Mouse (Mus musculus): ENCODE measurements around the gene Foxc2. TPM values are rescaled to one million over a fixed set of nuclear protein-coding genes. Genes with fewer than 3 reads are reported as not detected.
A peak's percentile ranks its signal among the peaks of the same experiment; 100 is the strongest.

Foxc2 gene
- polyA plus RNA-seq, 1 experiment from 2014 or later, result 7.0 TPM

DNA sequence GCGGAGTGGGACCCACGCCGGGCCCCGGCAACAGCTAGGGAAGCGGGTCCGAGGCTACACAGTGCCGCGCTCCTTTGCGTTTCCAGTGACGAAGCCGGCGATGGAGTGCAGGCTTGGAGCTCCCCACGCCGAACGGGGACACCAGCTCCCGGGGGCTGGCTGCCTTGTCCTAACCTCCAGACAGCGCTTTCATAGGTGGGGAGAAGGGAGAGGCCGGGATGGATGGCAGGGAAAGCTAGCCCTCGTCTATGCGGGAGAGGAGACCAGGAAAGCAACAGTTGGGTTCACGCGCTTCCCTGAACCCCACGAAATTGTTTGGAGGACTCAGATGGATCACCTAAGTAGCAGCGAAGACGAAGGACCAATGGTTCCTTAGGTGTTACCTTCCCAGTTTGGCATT is 835 bp upstream of the Foxc2 start:
- Histone ChIP-seq H3K4me2 (no peak overlapping the region), H3K36me3 (ENCODE audit: control insufficient read depth, insufficient read depth, low read length) (no peaks in the 10 kb centered on the region), H3K4me1 (ENCODE audit: control insufficient read depth, insufficient read depth, low read length) (peaks cover 14% of the 10 kb centered on the region), H3K27me3 (ENCODE audit: control insufficient read depth, insufficient read depth, low read length) (peaks cover 74% of the 10 kb centered on the region), H3K9ac (ENCODE audit: low read length) (no peak overlapping the region), H3K9me3 (ENCODE audit: control insufficient read depth, low read length) (no peaks in the 10 kb centered on the region; the same call in 1 of the 2 replicates), H3K27ac (ENCODE audit: low read depth, low read length) (no peak overlapping the region), H3K4me3 (ENCODE audit: low read depth, low read length) (no peak overlapping the region)
- under 1% methylated on average over 25 of the region's 25 CpGs for WGBS
- DNase-seq (ENCODE audit: low spot score, missing footprints) (peak; percentile 95), ATAC-seq (ENCODE audit: low FRiP score) (no peak)

DNA sequence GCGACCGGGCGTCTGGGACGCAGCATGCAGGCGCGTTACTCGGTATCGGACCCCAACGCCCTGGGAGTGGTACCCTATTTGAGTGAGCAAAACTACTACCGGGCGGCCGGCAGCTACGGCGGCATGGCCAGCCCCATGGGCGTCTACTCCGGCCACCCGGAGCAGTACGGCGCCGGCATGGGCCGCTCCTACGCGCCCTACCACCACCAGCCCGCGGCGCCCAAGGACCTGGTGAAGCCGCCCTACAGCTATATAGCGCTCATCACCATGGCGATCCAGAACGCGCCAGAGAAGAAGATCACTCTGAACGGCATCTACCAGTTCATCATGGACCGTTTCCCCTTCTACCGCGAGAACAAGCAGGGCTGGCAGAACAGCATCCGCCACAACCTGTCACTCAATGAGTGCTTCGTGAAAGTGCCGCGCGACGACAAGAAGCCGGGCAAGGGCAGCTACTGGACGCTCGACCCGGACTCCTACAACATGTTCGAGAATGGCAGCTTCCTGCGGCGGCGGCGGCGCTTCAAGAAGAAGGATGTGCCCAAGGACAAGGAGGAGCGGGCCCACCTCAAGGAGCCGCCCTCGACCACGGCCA is 717 bp downstream of the Foxc2 start:
- Histone ChIP-seq H3K4me1 (ENCODE audit: control insufficient read depth, insufficient read depth, low read length) (peaks cover 14% of the 10 kb centered on the region), H3K9ac (ENCODE audit: low read length) (0 out of 2 replicates have a peak overlapping the region, but pooled peaks have one; percentile 16), H3K36me3 (ENCODE audit: control insufficient read depth, insufficient read depth, low read length) (no peaks in the 10 kb centered on the region), H3K4me3 (ENCODE audit: low read depth, low read length) (peak overlapping the region; percentile 37), H3K9me3 (ENCODE audit: control insufficient read depth, low read length) (no peaks in the 10 kb centered on the region; the same call in 1 of the 2 replicates), H3K27ac (ENCODE audit: low read depth, low read length) (no peak overlapping the region), H3K27me3 (ENCODE audit: control insufficient read depth, insufficient read depth, low read length) (peaks cover 89% of the 10 kb centered on the region), H3K4me2 (peak overlapping the region; percentile 73)
- 2% methylated on average over 55 of the region's 55 CpGs for WGBS
- peak; percentile 94 for DNase-seq (ENCODE audit: low spot score, missing footprints)
- no peak for ATAC-seq (ENCODE audit: low FRiP score)

DNA sequence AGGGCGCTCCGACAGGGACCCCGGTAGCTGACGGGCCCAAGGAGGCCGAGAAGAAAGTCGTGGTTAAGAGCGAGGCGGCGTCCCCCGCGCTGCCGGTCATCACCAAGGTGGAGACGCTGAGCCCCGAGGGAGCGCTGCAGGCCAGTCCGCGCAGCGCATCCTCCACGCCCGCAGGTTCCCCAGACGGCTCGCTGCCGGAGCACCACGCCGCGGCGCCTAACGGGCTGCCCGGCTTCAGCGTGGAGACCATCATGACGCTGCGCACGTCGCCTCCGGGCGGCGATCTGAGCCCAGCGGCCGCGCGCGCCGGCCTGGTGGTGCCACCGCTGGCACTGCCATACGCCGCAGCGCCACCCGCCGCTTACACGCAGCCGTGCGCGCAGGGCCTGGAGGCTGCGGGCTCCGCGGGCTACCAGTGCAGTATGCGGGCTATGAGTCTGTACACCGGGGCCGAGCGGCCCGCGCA is 1.2 kb downstream of the Foxc2 start:
- Histone ChIP-seq H3K9me3 (ENCODE audit: control insufficient read depth, low read length) (no peaks in the 10 kb centered on the region; the same call in 1 of the 2 replicates), H3K36me3 (ENCODE audit: control insufficient read depth, insufficient read depth, low read length) (no peaks in the 10 kb centered on the region), H3K4me2 (peak overlapping the region; percentile 9; the same call in 1 of the 2 replicates), H3K27ac (ENCODE audit: low read depth, low read length) (no peak overlapping the region), H3K4me1 (ENCODE audit: control insufficient read depth, insufficient read depth, low read length) (peaks cover 14% of the 10 kb centered on the region), H3K27me3 (ENCODE audit: control insufficient read depth, insufficient read depth, low read length) (peaks cover 92% of the 10 kb centered on the region), H3K4me3 (ENCODE audit: low read depth, low read length) (peak overlapping the region; percentile 37), H3K9ac (ENCODE audit: low read length) (no peak overlapping the region)
- WGBS, result under 1% methylated on average over 56 of the region's 62 CpGs
- DNase-seq (ENCODE audit: low spot score, missing footprints), result peak; percentile 94
- no peak for ATAC-seq (ENCODE audit: low FRiP score)

DNA sequence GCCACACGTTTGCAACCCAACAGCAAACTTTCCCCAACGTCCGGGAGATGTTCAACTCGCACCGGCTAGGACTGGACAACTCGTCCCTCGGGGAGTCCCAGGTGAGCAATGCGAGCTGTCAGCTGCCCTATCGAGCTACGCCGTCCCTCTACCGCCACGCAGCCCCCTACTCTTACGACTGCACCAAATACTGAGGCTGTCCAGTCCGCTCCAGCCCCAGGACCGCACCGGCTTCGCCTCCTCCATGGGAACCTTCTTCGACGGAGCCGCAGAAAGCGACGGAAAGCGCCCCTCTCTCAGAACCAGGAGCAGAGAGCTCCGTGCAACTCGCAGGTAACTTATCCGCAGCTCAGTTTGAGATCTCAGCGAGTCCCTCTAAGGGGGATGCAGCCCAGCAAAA is 1.9 kb downstream of the Foxc2 start:
- Histone ChIP-seq H3K27ac (ENCODE audit: low read depth, low read length) (no peak overlapping the region), H3K4me1 (ENCODE audit: control insufficient read depth, insufficient read depth, low read length) (peaks cover 14% of the 10 kb centered on the region), H3K4me3 (ENCODE audit: low read depth, low read length) (peak overlapping the region; percentile 37), H3K9ac (ENCODE audit: low read length) (no peak overlapping the region), H3K9me3 (ENCODE audit: control insufficient read depth, low read length) (no peaks in the 10 kb centered on the region; the same call in 1 of the 2 replicates), H3K27me3 (ENCODE audit: control insufficient read depth, insufficient read depth, low read length) (peaks cover 96% of the 10 kb centered on the region), H3K36me3 (ENCODE audit: control insufficient read depth, insufficient read depth, low read length) (no peaks in the 10 kb centered on the region), H3K4me2 (no peak overlapping the region)
- ATAC-seq (ENCODE audit: low FRiP score), result no peak
- under 1% methylated on average over 27 of the region's 28 CpGs for WGBS
- DNase-seq (ENCODE audit: low spot score, missing footprints), result peak; percentile 96

DNA sequence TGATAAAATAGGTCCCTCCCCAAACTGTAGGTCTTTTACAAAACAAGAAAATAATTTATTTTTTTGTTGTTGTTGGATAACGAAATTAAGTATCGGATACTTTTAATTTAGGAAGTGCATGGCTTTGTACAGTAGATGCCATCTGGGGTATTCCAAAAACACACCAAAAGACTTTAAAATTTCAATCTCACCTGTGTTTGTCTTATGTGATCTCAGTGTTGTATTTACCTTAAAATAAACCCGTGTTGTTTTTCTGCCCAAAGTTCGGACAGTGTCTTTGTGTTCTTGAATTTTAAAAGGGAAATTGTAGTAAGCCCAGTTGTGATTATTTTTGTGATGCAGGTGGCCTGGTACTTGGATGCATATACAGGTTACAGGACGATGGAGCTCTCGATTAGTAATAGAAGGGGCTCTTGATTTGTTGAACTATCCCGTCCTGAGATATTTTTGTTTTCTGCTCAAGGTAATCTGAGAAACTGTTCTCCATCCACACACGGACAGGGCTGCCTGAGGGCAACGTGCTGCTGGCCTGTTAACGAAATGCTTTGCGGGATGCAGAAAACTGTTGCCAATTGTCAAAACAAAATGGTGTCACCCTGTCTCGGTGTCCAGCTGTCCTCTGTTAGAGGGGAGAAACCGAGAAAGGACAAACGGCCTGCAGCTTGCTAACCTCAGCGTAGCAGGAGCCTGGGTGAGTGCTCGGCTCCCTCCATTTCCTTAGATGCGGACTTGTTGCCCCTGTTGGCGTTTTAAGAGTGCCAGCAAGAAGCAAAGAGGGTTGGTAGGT is 2.9 kb downstream of the Foxc2 start:
- 1% methylated on average over 18 of the region's 18 CpGs for WGBS
- Histone ChIP-seq H3K9ac (ENCODE audit: low read length) (no peak overlapping the region), H3K9me3 (ENCODE audit: control insufficient read depth, low read length) (no peaks in the 10 kb centered on the region; the same call in 1 of the 2 replicates), H3K36me3 (ENCODE audit: control insufficient read depth, insufficient read depth, low read length) (no peaks in the 10 kb centered on the region), H3K4me2 (no peak overlapping the region), H3K27ac (ENCODE audit: low read depth, low read length) (no peak overlapping the region), H3K27me3 (ENCODE audit: control insufficient read depth, insufficient read depth, low read length) (peaks cover 99% of the 10 kb centered on the region), H3K4me3 (ENCODE audit: low read depth, low read length) (peak overlapping the region; percentile 37; the same call in 1 of the 2 replicates), H3K4me1 (ENCODE audit: control insufficient read depth, insufficient read depth, low read length) (peaks cover 12% of the 10 kb centered on the region)
- DNase-seq (ENCODE audit: low spot score, missing footprints) (peak; percentile 94), ATAC-seq (ENCODE audit: low FRiP score) (no peak)

DNA sequence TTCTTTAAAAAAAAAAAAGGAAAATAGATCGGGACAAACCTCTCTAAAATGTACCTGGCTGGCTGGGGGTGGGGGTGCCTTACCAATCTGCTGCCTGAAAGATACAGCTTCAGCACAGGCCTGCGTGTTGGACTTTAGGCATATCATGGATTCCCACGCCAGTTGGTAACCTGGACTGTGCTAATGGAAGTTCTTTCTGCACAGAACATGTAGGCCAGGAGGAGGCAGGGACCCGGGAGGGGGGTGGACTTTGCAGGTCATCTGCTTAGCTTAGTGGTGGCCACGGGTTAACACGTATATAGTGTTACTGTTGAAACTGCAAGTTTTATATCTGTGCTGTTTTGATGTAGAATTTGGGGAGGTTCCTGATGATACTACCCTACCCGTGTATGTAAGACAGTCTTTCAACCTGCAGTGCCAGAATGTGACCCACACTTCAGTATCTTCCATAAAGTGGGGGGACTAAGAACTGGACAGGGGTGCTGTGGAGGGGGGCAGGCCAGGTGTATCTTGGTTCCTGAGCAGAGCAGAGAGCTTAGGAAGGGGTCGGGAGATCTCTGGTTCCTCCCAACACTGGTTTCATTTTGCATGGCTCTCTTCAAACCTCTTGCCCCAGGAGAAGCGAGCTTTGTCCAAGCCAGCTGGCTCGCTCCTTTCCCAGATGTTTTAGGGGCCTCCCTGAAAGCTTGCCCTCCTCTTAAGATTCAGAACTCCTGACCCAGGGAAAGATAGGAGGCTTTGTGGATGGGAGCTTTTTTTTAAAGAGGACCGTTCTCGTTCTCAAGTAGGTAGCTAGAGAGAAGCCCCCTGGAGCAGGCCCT is 3.9 kb downstream of the Foxc2 start:
- no peak overlapping the region for H3K27ac ChIP-seq (ENCODE audit: low read depth, low read length)
- 3% methylated on average over 12 of the region's 12 CpGs for WGBS
- H3K4me2 ChIP-seq, result no peak overlapping the region
- no peak for ATAC-seq (ENCODE audit: low FRiP score)
- no peaks in the 10 kb centered on the region for H3K36me3 ChIP-seq (ENCODE audit: control insufficient read depth, insufficient read depth, low read length)
- H3K4me1 ChIP-seq (ENCODE audit: control insufficient read depth, insufficient read depth, low read length), result peaks cover 12% of the 10 kb centered on the region
- H3K9me3 ChIP-seq (ENCODE audit: control insufficient read depth, low read length), result peaks cover 3% of the 10 kb centered on the region
- no peak overlapping the region for H3K4me3 ChIP-seq (ENCODE audit: low read depth, low read length)
- H3K9ac ChIP-seq (ENCODE audit: low read length), result no peak overlapping the region
- peaks cover 98% of the 10 kb centered on the region for H3K27me3 ChIP-seq (ENCODE audit: control insufficient read depth, insufficient read depth, low read length)
- DNase-seq (ENCODE audit: low spot score, missing footprints), result peak; percentile 92

DNA sequence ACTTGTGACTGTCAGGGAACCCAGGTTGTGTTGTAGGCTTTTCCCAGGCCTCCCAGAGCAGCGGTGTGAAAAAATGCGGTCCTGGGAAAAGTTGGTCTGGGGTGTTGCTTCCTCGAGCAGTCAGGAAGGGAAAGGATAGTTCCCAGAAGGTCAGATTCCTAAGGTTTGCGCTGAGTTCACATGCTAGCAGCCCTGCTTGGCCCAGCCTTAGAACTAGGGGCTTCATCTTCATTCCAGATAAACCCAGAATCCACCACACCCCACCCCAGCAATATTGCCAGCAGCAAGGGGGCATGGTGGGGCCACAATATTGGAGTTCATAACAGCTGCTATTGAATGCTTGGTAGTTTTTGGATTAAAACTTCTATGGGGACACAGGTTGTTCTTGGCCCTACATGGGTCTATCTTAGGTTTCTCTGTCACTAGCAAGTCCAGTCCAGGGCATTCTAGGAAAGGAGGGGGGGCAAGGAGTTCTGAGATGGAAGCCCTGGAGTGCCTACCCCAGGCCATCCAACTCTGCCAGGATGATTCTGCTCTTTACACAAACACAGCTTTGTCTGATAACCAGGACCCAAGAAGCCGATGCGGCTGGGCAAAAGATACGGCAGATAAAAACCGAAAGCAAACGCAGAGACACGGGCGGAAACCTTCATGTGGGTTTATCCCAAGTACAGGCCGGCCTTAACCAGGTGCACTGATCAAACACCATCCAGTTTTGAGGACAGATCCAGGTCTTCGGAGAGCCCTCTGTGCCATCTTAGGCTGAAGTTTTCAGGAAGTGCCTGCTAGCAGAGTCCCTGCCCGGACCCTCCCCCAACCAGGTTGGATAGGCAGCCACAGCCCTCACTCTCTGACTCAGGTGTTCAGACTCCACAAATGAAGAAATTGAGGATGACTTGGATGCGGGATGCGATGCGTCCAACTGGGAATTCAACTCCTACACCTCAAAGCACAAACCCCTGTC is 4.8 kb downstream of the Foxc2 start:
- ATAC-seq (ENCODE audit: low FRiP score), result no peak
- Histone ChIP-seq H3K4me2 (no peak overlapping the region), H3K36me3 (ENCODE audit: control insufficient read depth, insufficient read depth, low read length) (no peaks in the 10 kb centered on the region), H3K4me1 (ENCODE audit: control insufficient read depth, insufficient read depth, low read length) (peaks cover 12% of the 10 kb centered on the region), H3K27ac (ENCODE audit: low read depth, low read length) (no peak overlapping the region), H3K9me3 (ENCODE audit: control insufficient read depth, low read length) (peaks cover 3% of the 10 kb centered on the region), H3K9ac (ENCODE audit: low read length) (no peak overlapping the region), H3K4me3 (ENCODE audit: low read depth, low read length) (no peak overlapping the region), H3K27me3 (ENCODE audit: control insufficient read depth, insufficient read depth, low read length) (peaks cover 98% of the 10 kb centered on the region)
- 6% methylated on average over 17 of the region's 17 CpGs for WGBS
- DNase-seq (ENCODE audit: low spot score, missing footprints), result peak; percentile 88

DNA sequence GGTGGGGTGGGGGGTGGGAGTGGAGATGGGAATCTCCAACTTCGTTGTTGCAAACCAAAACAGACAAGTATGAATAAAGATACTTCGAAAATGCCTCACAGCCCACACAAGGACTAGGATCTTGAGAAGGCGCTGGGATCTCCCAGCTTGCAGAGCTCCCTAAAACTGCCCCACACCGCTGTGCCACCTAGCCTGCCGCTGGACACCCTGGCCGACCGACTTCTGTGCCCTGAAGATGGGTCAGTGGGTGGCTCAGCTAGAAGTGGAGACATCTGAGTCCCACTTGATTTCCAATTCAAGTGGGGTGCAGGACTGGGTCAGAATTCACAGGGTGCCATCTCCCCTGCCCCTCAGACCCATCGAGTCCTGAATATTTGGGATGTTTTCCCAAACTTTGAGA is 5.7 kb downstream of the Foxc2 start:
- DNase-seq (ENCODE audit: low spot score, missing footprints) (peak; percentile 85), ATAC-seq (ENCODE audit: low FRiP score) (no peak)
- 7% methylated on average over 8 of the region's 8 CpGs for WGBS
- H3K27me3 ChIP-seq (ENCODE audit: control insufficient read depth, insufficient read depth, low read length), result peaks cover 99% of the 10 kb centered on the region
- H3K4me3 ChIP-seq (ENCODE audit: low read depth, low read length), result no peak overlapping the region
- H3K4me1 ChIP-seq (ENCODE audit: control insufficient read depth, insufficient read depth, low read length), result peaks cover 5% of the 10 kb centered on the region
- no peak overlapping the region for H3K4me2 ChIP-seq
- peaks cover 3% of the 10 kb centered on the region for H3K9me3 ChIP-seq (ENCODE audit: control insufficient read depth, low read length)
- H3K27ac ChIP-seq (ENCODE audit: low read depth, low read length), result no peak overlapping the region
- H3K9ac ChIP-seq (ENCODE audit: low read length), result no peak overlapping the region
- no peaks in the 10 kb centered on the region for H3K36me3 ChIP-seq (ENCODE audit: control insufficient read depth, insufficient read depth, low read length)

Measured in midbrain, embryonic 11.5 days (tissue).